Mouse (Mus musculus) granulocyte monocyte progenitor cell, adult 5-6 weeks (primary cell): ENCODE measurements around the gene Pla2g3. TPM values are rescaled to one million over a fixed set of nuclear protein-coding genes. Genes with fewer than 3 reads are reported as not detected.

Experiments
- total RNA-seq, 2 experiments: library from RNA; stranded (forward) in 1 of 2; stranded (reverse) in 1 of 2; fragments of 200-712, 200-1000 nt in 1 of 2; fragments of >200 nt in 1 of 2; fragmentation: Nextera tagmentation in 1 of 2; gene quantifications; 2 replicates each; pipeline ENCODE4 v1.2.3; 2014 to 2017

Gene Pla2g3
- total RNA-seq, 2 experiments from 2014 or later: not detected

Other genes starting within 250 kb of the Pla2g3 start
- gene Drg1, start 221.9 kb upstream of the Pla2g3 start, total RNA-seq (2014; fragmentation: Nextera tagmentation): 132 and 172 TPM in 2 replicates
- gene Drg1, start 221.9 kb upstream of the Pla2g3 start, total RNA-seq (2017): 229 and 265 TPM in 2 replicates
- gene Patz1, start 199.4 kb upstream of the Pla2g3 start, total RNA-seq (2014; fragmentation: Nextera tagmentation): 98.0 and 105 TPM in 2 replicates
- 65.0 and 73.9 TPM in 2 replicates for gene Patz1, start 199.4 kb upstream of the Pla2g3 start, total RNA-seq (2017)
- 30.2 and 35.9 TPM in 2 replicates for gene Pik3ip1, start 157.9 kb upstream of the Pla2g3 start, total RNA-seq (2014; fragmentation: Nextera tagmentation)
- 44.8 and 63.1 TPM in 2 replicates for gene Pik3ip1, start 157.9 kb upstream of the Pla2g3 start, total RNA-seq (2017)
- 15.2 and 29.8 TPM in 2 replicates for gene Limk2, start 79.1 kb upstream of the Pla2g3 start, total RNA-seq (2014; fragmentation: Nextera tagmentation)
- 12.1 and 24.2 TPM in 2 replicates for gene Limk2, start 79.1 kb upstream of the Pla2g3 start, total RNA-seq (2017)
- 12.6 and 14.1 TPM in 2 replicates for gene Rnf185, start 35.9 kb upstream of the Pla2g3 start, total RNA-seq (2014; fragmentation: Nextera tagmentation)
- 10.0 and 11.9 TPM in 2 replicates for gene Rnf185, start 35.9 kb upstream of the Pla2g3 start, total RNA-seq (2017)
- gene Inpp5j, start 16.5 kb downstream of the Pla2g3 start, total RNA-seq (2014; fragmentation: Nextera tagmentation): 0.94 and 1.1 TPM in 2 replicates
- gene Inpp5j, start 16.5 kb downstream of the Pla2g3 start, total RNA-seq (2017): 0.09 and 0.57 TPM in 2 replicates
- 22.0 and 28.8 TPM in 2 replicates for gene Selenom, start 26.4 kb downstream of the Pla2g3 start, total RNA-seq (2014; fragmentation: Nextera tagmentation)
- 17.0 and 21.1 TPM in 2 replicates for gene Selenom, start 26.4 kb downstream of the Pla2g3 start, total RNA-seq (2017)
- gene Smtn, start 52.3 kb downstream of the Pla2g3 start, total RNA-seq (2014; fragmentation: Nextera tagmentation): 7.5 and 10.5 TPM in 2 replicates
- gene Smtn, start 52.3 kb downstream of the Pla2g3 start, total RNA-seq (2017): 7.0 and 8.3 TPM in 2 replicates
- gene Morc2a, start 160.9 kb downstream of the Pla2g3 start, total RNA-seq (2014; fragmentation: Nextera tagmentation): 31.1 and 46.1 TPM in 2 replicates
- 31.2 and 32.7 TPM in 2 replicates for gene Morc2a, start 160.9 kb downstream of the Pla2g3 start, total RNA-seq (2017)